Mouse (Mus musculus) B cell, adult 62 days (primary cell): ENCODE measurements around the gene Gm11060. TPM values are rescaled to one million over a fixed set of nuclear protein-coding genes. Genes with fewer than 3 reads are reported as not detected.

Experiments used
- total RNA-seq: library from RNA; stranded (reverse); gene quantifications from 4 replicates; pipeline ENCODE4 v1.2.4, GENCODE M21; 2023

Gene Gm11060
- not detected in 4 replicates for total RNA-seq

DNA sequence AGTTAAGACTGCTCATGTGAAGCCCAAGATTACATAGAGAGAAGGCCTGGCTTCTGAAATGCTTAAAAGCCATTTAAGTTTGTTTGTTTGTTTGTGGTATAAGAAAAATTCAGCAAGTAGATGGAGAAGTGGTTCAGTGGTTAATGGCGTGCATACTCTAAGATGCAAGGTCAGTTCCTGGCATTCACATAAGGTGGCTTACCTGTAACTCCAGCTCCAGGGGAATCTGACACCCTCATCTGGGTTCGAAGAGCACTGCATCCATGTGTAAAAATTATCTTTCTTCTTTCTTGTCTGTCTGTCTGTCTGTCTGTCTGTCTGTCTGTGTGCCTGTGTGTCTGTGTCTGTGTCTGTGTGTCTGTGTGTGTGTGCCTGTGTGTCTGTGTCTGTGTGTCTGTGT, at the start of gene Gm11060:
Gm11060 (plus strand) TSS at position 301 of the 400 bp plus-strand sequence.

DNA sequence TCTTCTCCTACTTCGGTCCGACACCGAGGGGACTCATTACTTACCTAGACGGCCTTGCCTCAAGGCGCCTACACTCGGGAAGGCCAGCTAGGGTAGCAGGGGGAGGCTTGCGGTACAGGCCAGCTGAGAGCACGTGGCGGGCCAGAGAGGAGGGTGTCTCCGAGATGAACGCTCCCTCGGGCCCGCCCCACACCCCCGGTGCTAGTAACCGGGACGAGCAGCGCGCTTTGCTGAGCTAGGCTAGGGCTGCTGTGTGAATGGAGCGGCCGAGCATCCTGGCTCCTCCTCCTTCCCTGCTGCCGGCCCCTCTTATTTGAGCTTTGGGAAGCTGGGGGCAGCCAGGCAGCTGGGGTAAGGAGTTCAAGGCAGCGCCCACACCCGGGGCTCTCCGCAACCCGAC, 34.5 kb downstream of the Gm11060 start, which contains the start of gene Wt1:
Wt1 (plus strand) TSS at position 251 of the 400 bp plus-strand sequence.

Other genes with a start within 250 kb of the Gm11060 start
- 8.4 to 12.2 TPM (median 10.4 TPM) in 4 replicates for gene Prrg4, start 242.1 kb upstream of the Gm11060 start, total RNA-seq
- gene Ccdc73, start 224.2 kb upstream of the Gm11060 start, total RNA-seq = 3.2 to 3.4 TPM in 2 of 4 replicates, not detected in the others
- gene Eif3m, start 74.9 kb upstream of the Gm11060 start, total RNA-seq = 112 to 142 TPM (median 121 TPM) in 4 replicates
- 0.55 TPM in 1 of 4 replicates, not detected in the others for gene Wt1, start 34.5 kb downstream of the Gm11060 start, total RNA-seq
- gene Them7, start 132.3 kb downstream of the Gm11060 start, total RNA-seq = not detected in 4 replicates